Mouse (Mus musculus) forebrain, embryonic 15.5 days (tissue): ENCODE results near the gene Clec3a. TPM values are rescaled to one million over a fixed set of nuclear protein-coding genes. Genes with fewer than 3 reads are reported as not detected.

Source experiments
- ATAC-seq: fragments of 200-750 bp; cut with Nextera tagmentation; replicated peaks from 2 replicates; pipeline ENCODE4 v1.8.0; 2017; ENCODE audit warnings: mild to moderate bottlenecking, moderate TSS enrichment, moderate library complexity
- H3K27ac ChIP-seq: fragments of 300-500 bp; sonication (generic); replicated peaks from 2 replicates; pipeline ENCODE4 v1.5.1; 2015; ENCODE audit warnings: mild to moderate bottlenecking, inconsistent platforms
- H3K27me3 ChIP-seq: fragments of 300-500 bp; sonication (generic); 2 replicates; pipeline ENCODE4 v1.6.1; 2015; ENCODE audit warnings: inconsistent platforms
- H3K36me3 ChIP-seq: fragments of 300-500 bp; sonication (generic); 2 replicates; pipeline ENCODE4 v1.6.1; 2015; ENCODE audit warnings: mild to moderate bottlenecking, inconsistent platforms
- H3K4me1 ChIP-seq: fragments of 300-500 bp; sonication (generic); 2 replicates; pipeline ENCODE4 v1.6.1; 2015; ENCODE audit warnings: inconsistent platforms
- H3K4me2 ChIP-seq: fragments of 300-500 bp; sonication (generic); replicated peaks from 2 replicates; pipeline ENCODE4 v1.6.1; 2015; ENCODE audit warnings: mild to moderate bottlenecking, inconsistent platforms
- H3K4me3 ChIP-seq: fragments of 300-500 bp; sonication (generic); 2 replicates; pipeline ENCODE4 v1.5.1; 2015; ENCODE audit warnings: mild to moderate bottlenecking, inconsistent platforms
- H3K9ac ChIP-seq: fragments of 300-500 bp; sonication (generic); replicated peaks from 2 replicates; pipeline ENCODE4 v1.6.1; 2015; ENCODE audit warnings: mild to moderate bottlenecking, inconsistent platforms
- H3K9me3 ChIP-seq: fragments of 300-500 bp; sonication (generic); 2 replicates; pipeline ENCODE4 v1.6.1; 2016; ENCODE audit warnings: inconsistent platforms
- WGBS: fragments of 180-500 bp; shearing (Covaris S2); methylation state at CpG from one replicate; pipeline ENCODE4 v1.1.7; 2015; ENCODE audit warnings: mixed read lengths; 5-methylcytosine and 5-hydroxymethylcytosine counted together
- polyA plus RNA-seq: library from polyadenylated mRNA; unstranded; fragments of >200 nt; fragmentation: Nextera tagmentation; extraction: Ambion mirVana; gene quantifications from 2 replicates; pipeline ENCODE4 v1.2.1, GENCODE M21; 2015

The Clec3a gene
- polyA plus RNA-seq, 1 experiment from 2014 or later = not detected

- Histone ChIP-seq H3K9me3 (no peaks in the 10 kb centered on the region), H3K4me3 (no peak overlapping the region), H3K27me3 (no peaks in the 10 kb centered on the region), H3K4me1 (peaks cover 12% of the 10 kb centered on the region), H3K27ac (no peak overlapping the region), H3K9ac (no peak overlapping the region), H3K4me2 (no peak overlapping the region), H3K36me3 (no peaks in the 10 kb centered on the region)
- 84% methylated on average over 11 of the region's 11 CpGs for WGBS
- ATAC-seq = no peak
These were observed 44.7 kb downstream of the Clec3a start for GRCm38 (mm10) chr8:114462591-114462990.

DNA sequence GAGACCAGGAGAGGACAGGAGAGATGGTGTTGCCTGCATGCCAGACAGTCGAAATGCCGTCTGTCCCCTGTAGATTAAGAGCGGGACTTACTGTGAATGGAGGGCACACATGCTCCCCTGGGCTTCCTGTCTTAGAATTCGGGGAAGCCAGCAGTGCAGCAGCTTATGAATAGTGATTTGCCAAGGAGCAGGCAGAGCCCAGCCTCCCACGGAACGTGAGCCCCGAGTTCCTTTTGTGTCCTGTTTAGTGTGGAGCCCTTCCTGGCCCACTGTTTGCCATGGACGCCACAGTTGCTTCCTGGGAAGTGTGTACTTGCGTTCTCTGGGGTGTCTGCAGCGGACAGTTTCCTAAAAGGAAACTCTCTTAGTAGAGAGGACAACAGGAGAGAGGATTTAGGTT lies 45.4 kb downstream of the Clec3a start:
- no peak overlapping the region for H3K9ac ChIP-seq
- no peaks in the 10 kb centered on the region for H3K9me3 ChIP-seq
- H3K4me1 ChIP-seq = peaks cover 12% of the 10 kb centered on the region
- no peak overlapping the region for H3K4me2 ChIP-seq
- H3K27me3 ChIP-seq = no peaks in the 10 kb centered on the region
- H3K4me3 ChIP-seq = no peak overlapping the region
- H3K27ac ChIP-seq = no peak overlapping the region
- WGBS = 51% methylated on average over 10 of the region's 10 CpGs
- H3K36me3 ChIP-seq = no peaks in the 10 kb centered on the region
- ATAC-seq = no peak

DNA sequence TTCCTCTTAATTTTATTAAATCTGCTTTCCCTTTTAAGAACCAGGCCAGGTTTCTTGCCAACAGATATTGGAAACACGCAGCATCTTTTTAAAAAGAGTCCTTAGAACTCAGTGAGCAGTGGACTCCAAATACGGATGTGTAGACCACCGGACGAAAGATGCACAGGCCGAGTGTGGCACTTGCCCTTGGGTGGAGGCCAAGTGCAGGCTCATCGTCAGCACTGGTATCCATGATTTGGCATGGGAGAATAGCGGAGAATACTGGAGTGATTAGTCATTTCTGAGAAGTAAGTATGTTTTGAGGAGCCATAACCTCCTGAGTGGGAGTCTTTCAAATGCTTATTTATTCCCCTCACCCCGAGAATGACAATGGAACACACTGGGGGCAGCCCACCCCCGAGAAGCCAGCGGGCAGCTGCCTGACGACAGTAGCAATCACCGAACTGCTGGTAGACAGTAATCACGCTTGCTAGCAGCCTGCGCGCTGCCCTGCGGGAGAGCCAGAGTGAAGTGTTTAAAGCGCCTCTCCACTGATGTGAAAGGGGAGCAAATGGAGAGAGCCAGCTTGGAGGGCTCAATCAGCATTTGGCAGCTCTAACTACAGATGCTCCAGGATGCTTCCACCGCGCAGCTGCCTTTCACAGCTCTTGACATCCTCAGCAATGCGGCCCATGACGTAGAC lies 50.8 kb downstream of the Clec3a start:
- 0 out of 2 replicates have a peak, but pooled peaks cover 8% of the 10 kb centered on the region for H3K4me1 ChIP-seq
- H3K9ac ChIP-seq = no peak overlapping the region
- H3K9me3 ChIP-seq = no peaks in the 10 kb centered on the region
- no peaks in the 10 kb centered on the region for H3K27me3 ChIP-seq
- WGBS = 59% methylated on average over 21 of the region's 21 CpGs
- peak; percentile 72; the same call in 1 of the 2 replicates for ATAC-seq
- no peak overlapping the region for H3K4me2 ChIP-seq
- peak overlapping the region; percentile 40; the same call in 1 of the 2 replicates for H3K27ac ChIP-seq
- no peaks in the 10 kb centered on the region for H3K36me3 ChIP-seq
- no peak overlapping the region for H3K4me3 ChIP-seq

GRCm38 (mm10) chr8:114469208-114469590 lies 51.3 kb downstream of the Clec3a start:
- no peaks in the 10 kb centered on the region for H3K9me3 ChIP-seq
- ATAC-seq = no peak
- WGBS = 89% methylated on average over 10 of the region's 10 CpGs
- 0 out of 2 replicates have a peak, but pooled peaks cover 8% of the 10 kb centered on the region for H3K4me1 ChIP-seq
- H3K36me3 ChIP-seq = no peaks in the 10 kb centered on the region
- H3K27me3 ChIP-seq = no peaks in the 10 kb centered on the region
- H3K27ac ChIP-seq = peak overlapping the region; percentile 40; the same call in 1 of the 2 replicates
- H3K9ac ChIP-seq = no peak overlapping the region
- no peak overlapping the region for H3K4me3 ChIP-seq
- H3K4me2 ChIP-seq = no peak overlapping the region

- ATAC-seq = no peak
- no peak overlapping the region for H3K9ac ChIP-seq
- H3K36me3 ChIP-seq = no peaks in the 10 kb centered on the region
- no peak overlapping the region for H3K27ac ChIP-seq
- no peaks in the 10 kb centered on the region for H3K9me3 ChIP-seq
- H3K4me1 ChIP-seq = 0 out of 2 replicates have a peak, but pooled peaks cover 3% of the 10 kb centered on the region
- H3K4me2 ChIP-seq = no peak overlapping the region
- H3K27me3 ChIP-seq = no peaks in the 10 kb centered on the region
- no peak overlapping the region for H3K4me3 ChIP-seq
- WGBS = 87% methylated on average over 11 of the region's 11 CpGs
These were observed 55.7 kb downstream of the Clec3a start for GRCm38 (mm10) chr8:114473546-114473945.

Other genes with a start within 250 kb of the Clec3a start
- gene Vat1l, start 212.5 kb upstream of the Clec3a start, polyA plus RNA-seq = 19.9 and 33.6 TPM in 2 replicates
- gene Wwox, start 21.6 kb downstream of the Clec3a start, polyA plus RNA-seq = 10.0 and 10.7 TPM in 2 replicates